Mouse (Mus musculus) layer of hippocampus, postnatal 10 days (tissue): ENCODE measurements at regions not wholly inside any gene's neighbourhood (a gene's known extent, or its start where the extent isn't known, plus 50 kb on each side); places are given as distances from the start of the nearest gene placed in this dataset.

Experiments used
- DNase-seq, 2 experiments: peaks; one replicate each; pipeline ENCODE4 v3.0.0; 2021; ENCODE audit warnings: low spot score in 2 of 2

- no peak for DNase-seq
Measured at GRCm38 (mm10) chr15:59169237-59169797, 280.2 kb downstream of the Gm49356 start.

GRCm38 (mm10) chr15:59169831-59170230 is 280.7 kb downstream of the Gm49356 start:
- DNase-seq = no peak

- DNase-seq = no peak
Measured at GRCm38 (mm10) chr15:59171120-59171519, 282.0 kb downstream of the Gm49356 start.

- peak in 1 of 2 experiments; percentile 48 for DNase-seq
Measured at GRCm38 (mm10) chr15:59173452-59174245, 284.6 kb downstream of the Gm49356 start.

- peak in 1 of 2 experiments; percentile 33 for DNase-seq
Measured at GRCm38 (mm10) chr15:59174246-59174751, 285.2 kb downstream of the Gm49356 start.

- DNase-seq = no peak
Measured at GRCm38 (mm10) chr15:59174893-59175531, 285.9 kb downstream of the Gm49356 start.

GRCm38 (mm10) chr15:59180076-59180475 is 291.0 kb downstream of the Gm49356 start:
- no peak for DNase-seq

GRCm38 (mm10) chr15:59184461-59184860 is 295.4 kb downstream of the Gm49356 start:
- no peak for DNase-seq

GRCm38 (mm10) chr15:59187566-59187965 is 298.5 kb downstream of the Gm49356 start:
- DNase-seq = no peak

GRCm38 (mm10) chr15:59188371-59188770 is 299.3 kb downstream of the Gm49356 start:
- no peak for DNase-seq

- no peak for DNase-seq
Measured at GRCm38 (mm10) chr15:59190511-59190910, 301.4 kb downstream of the Gm49356 start.

GRCm38 (mm10) chr15:59194421-59194820 is 305.3 kb downstream of the Gm49356 start:
- peak; percentile 35 to 55 for DNase-seq

- no peak for DNase-seq
Measured at GRCm38 (mm10) chr15:59196351-59196750, 307.3 kb downstream of the Gm49356 start.

GRCm38 (mm10) chr15:59197455-59198391 is 308.6 kb downstream of the Gm49356 start:
- no peak for DNase-seq

GRCm38 (mm10) chr15:59201386-59201785 is 312.3 kb downstream of the Gm49356 start:
- DNase-seq = no peak

GRCm38 (mm10) chr15:59201894-59202670 is 313.0 kb downstream of the Gm49356 start:
- DNase-seq = no peak

- DNase-seq = no peak
Measured at GRCm38 (mm10) chr15:59203097-59203849, 314.2 kb downstream of the Gm49356 start.

GRCm38 (mm10) chr15:59203850-59204625 is 314.9 kb downstream of the Gm49356 start:
- DNase-seq = peak; percentile 60 to 71

- DNase-seq = no peak
Measured at GRCm38 (mm10) chr15:59205091-59205490, 316.0 kb downstream of the Gm49356 start.
